Mouse (Mus musculus): ENCODE measurements around the gene Rab11fip3. TPM values are rescaled to one million over a fixed set of nuclear protein-coding genes. Genes with fewer than 3 reads are reported as not detected.

The Rab11fip3 gene
- polyA plus RNA-seq, 1 experiment: 4.7 TPM

GRCm38 (mm10) chr17:26095121-26095740 is 25.9 kb upstream of the Rab11fip3 start, which contains the start of gene Nme4:
TSS of gene Nme4 (minus strand) at chr17:26095602.
- Histone ChIP-seq H3K27ac (ENCODE audit: control insufficient read depth, insufficient read depth, low read depth, low read length, poor library complexity) (peak within 1 kb of the TSS; percentile 55; the same call in 1 of the 2 replicates), H3K4me1 (ENCODE audit: control insufficient read depth, insufficient read depth, low read length) (no peaks in the 10 kb centered on the region; the same call in 1 of the 2 replicates), H3K4me3 (replicated peaks; ENCODE audit: control insufficient read depth, low read depth, low read length) (peak within 1 kb of the TSS; percentile 58)
- TF ChIP-seq POLR2A (IDR thresholded peaks at IDR 0.05; ENCODE audit: borderline replicate concordance, control insufficient read depth, low read depth, low read length): peak; percentile 40; the same call in 1 of the 2 replicates
- TF ChIP-seq CTCF (IDR thresholded peaks at IDR 0.05; ENCODE audit: control insufficient read depth, insufficient read depth, low read length): no peak
- WGBS: 2% methylated on average over 47 of the region's 47 CpGs

GRCm38 (mm10) chr17:26094531-26095110 is 25.3 kb upstream of the Rab11fip3 start:
- TF ChIP-seq CTCF (IDR thresholded peaks at IDR 0.05; ENCODE audit: control insufficient read depth, insufficient read depth, low read length) (no peak), POLR2A (IDR thresholded peaks at IDR 0.05; ENCODE audit: borderline replicate concordance, control insufficient read depth, low read depth, low read length) (no peak)
- peak overlapping the region; percentile 55; the same call in 1 of the 2 replicates for H3K27ac ChIP-seq (ENCODE audit: control insufficient read depth, insufficient read depth, low read depth, low read length, poor library complexity)
- H3K4me1 ChIP-seq (ENCODE audit: control insufficient read depth, insufficient read depth, low read length): no peaks in the 10 kb centered on the region; the same call in 1 of the 2 replicates
- whole genome bisulfite sequencing: 42% methylated on average over 9 of the region's 9 CpGs
- peak overlapping the region; percentile 58 for H3K4me3 ChIP-seq (replicated peaks; ENCODE audit: control insufficient read depth, low read depth, low read length)

- Histone ChIP-seq H3K4me1 (ENCODE audit: control insufficient read depth, insufficient read depth, low read length) (no peaks in the 10 kb centered on the region; the same call in 1 of the 2 replicates), H3K4me3 (replicated peaks; ENCODE audit: control insufficient read depth, low read depth, low read length) (peak within 1 kb of the TSS; percentile 85), H3K27ac (ENCODE audit: control insufficient read depth, insufficient read depth, low read depth, low read length, poor library complexity) (no peak within 1 kb of the TSS)
- no peak for TF ChIP-seq POLR2A (IDR thresholded peaks at IDR 0.05; ENCODE audit: borderline replicate concordance, control insufficient read depth, low read depth, low read length)
- peak; percentile 83 for TF ChIP-seq CTCF (IDR thresholded peaks at IDR 0.05; ENCODE audit: control insufficient read depth, insufficient read depth, low read length)
- under 1% methylated on average over 32 of the region's 32 CpGs for WGBS
These were observed 20.7 kb upstream of the Rab11fip3 start, which contains the start of gene Decr2 for GRCm38 (mm10) chr17:26089905-26090632. TSS of gene Decr2 (minus strand) at chr17:26090337.

GRCm38 (mm10) chr17:26087059-26087564 is 17.8 kb upstream of the Rab11fip3 start:
- no peak overlapping the region for H3K4me3 ChIP-seq (replicated peaks; ENCODE audit: control insufficient read depth, low read depth, low read length)
- no peaks in the 10 kb centered on the region for H3K4me1 ChIP-seq (ENCODE audit: control insufficient read depth, insufficient read depth, low read length)
- WGBS: 87% methylated on average over 9 of the region's 9 CpGs
- no peak overlapping the region for H3K27ac ChIP-seq (ENCODE audit: control insufficient read depth, insufficient read depth, low read depth, low read length, poor library complexity)
- TF ChIP-seq POLR2A (IDR thresholded peaks at IDR 0.05; ENCODE audit: borderline replicate concordance, control insufficient read depth, low read depth, low read length): no peak
- TF ChIP-seq CTCF (IDR thresholded peaks at IDR 0.05; ENCODE audit: control insufficient read depth, insufficient read depth, low read length): no peak

GRCm38 (mm10) chr17:26080867-26081266 is 11.5 kb upstream of the Rab11fip3 start:
- H3K4me3 ChIP-seq (replicated peaks; ENCODE audit: control insufficient read depth, low read depth, low read length): no peak overlapping the region
- WGBS: 41% methylated on average over 2 of the region's 2 CpGs
- H3K27ac ChIP-seq (ENCODE audit: control insufficient read depth, insufficient read depth, low read depth, low read length, poor library complexity): no peak overlapping the region
- TF ChIP-seq POLR2A (IDR thresholded peaks at IDR 0.05; ENCODE audit: borderline replicate concordance, control insufficient read depth, low read depth, low read length) (no peak), CTCF (IDR thresholded peaks at IDR 0.05; ENCODE audit: control insufficient read depth, insufficient read depth, low read length) (no peak)
- no peaks in the 10 kb centered on the region for H3K4me1 ChIP-seq (ENCODE audit: control insufficient read depth, insufficient read depth, low read length)

GRCm38 (mm10) chr17:26078851-26079250 is 9.5 kb upstream of the Rab11fip3 start:
- Histone ChIP-seq H3K4me1 (ENCODE audit: control insufficient read depth, insufficient read depth, low read length) (no peaks in the 10 kb centered on the region; the same call in 1 of the 2 replicates), H3K4me3 (replicated peaks; ENCODE audit: control insufficient read depth, low read depth, low read length) (no peak overlapping the region), H3K27ac (ENCODE audit: control insufficient read depth, insufficient read depth, low read depth, low read length, poor library complexity) (no peak overlapping the region)
- TF ChIP-seq POLR2A (IDR thresholded peaks at IDR 0.05; ENCODE audit: borderline replicate concordance, control insufficient read depth, low read depth, low read length) (no peak), CTCF (IDR thresholded peaks at IDR 0.05; ENCODE audit: control insufficient read depth, insufficient read depth, low read length) (no peak)
- WGBS: 72% methylated on average over 2 of the region's 2 CpGs

- TF ChIP-seq CTCF (IDR thresholded peaks at IDR 0.05; ENCODE audit: control insufficient read depth, insufficient read depth, low read length) (no peak), POLR2A (IDR thresholded peaks at IDR 0.05; ENCODE audit: borderline replicate concordance, control insufficient read depth, low read depth, low read length) (no peak)
- Histone ChIP-seq H3K4me3 (replicated peaks; ENCODE audit: control insufficient read depth, low read depth, low read length) (no peak overlapping the region), H3K4me1 (ENCODE audit: control insufficient read depth, insufficient read depth, low read length) (no peaks in the 10 kb centered on the region; the same call in 1 of the 2 replicates), H3K27ac (ENCODE audit: control insufficient read depth, insufficient read depth, low read depth, low read length, poor library complexity) (no peak overlapping the region)
- WGBS: 70% methylated on average over 3 of the region's 3 CpGs
These were observed 5.9 kb upstream of the Rab11fip3 start for GRCm38 (mm10) chr17:26075246-26075645.

GRCm38 (mm10) chr17:26070136-26070535 is 781 bp upstream of the Rab11fip3 start:
- Histone ChIP-seq H3K4me3 (replicated peaks; ENCODE audit: control insufficient read depth, low read depth, low read length) (no peak overlapping the region), H3K4me1 (ENCODE audit: control insufficient read depth, insufficient read depth, low read length) (no peaks in the 10 kb centered on the region; the same call in 1 of the 2 replicates), H3K27ac (ENCODE audit: control insufficient read depth, insufficient read depth, low read depth, low read length, poor library complexity) (no peak overlapping the region)
- 18% methylated on average over 6 of the region's 6 CpGs for WGBS
- TF ChIP-seq POLR2A (IDR thresholded peaks at IDR 0.05; ENCODE audit: borderline replicate concordance, control insufficient read depth, low read depth, low read length): no peak
- no peak for TF ChIP-seq CTCF (IDR thresholded peaks at IDR 0.05; ENCODE audit: control insufficient read depth, insufficient read depth, low read length)
